ENCODE assay signal across 9 mouse cellular contexts in the genomic region with DNA sequence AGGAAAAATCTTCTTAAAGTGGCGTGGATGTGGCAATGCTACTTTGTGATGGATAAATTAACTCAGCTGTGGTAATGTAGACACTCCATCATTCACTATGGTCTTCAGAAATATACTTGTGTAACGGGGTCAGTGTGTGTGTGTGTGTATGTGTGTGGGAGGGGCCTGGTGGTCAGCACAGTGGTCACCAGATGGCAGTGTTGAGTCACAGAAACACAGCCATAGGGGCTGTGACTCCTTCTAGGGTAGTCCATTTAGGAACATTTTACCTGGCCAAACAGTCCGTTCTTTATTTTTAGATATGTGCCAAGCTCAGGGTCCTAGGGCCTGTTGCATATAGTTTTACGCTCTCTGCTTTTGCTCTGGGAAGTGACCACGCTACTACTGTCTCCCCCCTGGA.
DNase-seq lines count a peak whose midpoint lies in the region; ATAC-seq lines count a peak whose summit lies in the region.
"Had no signal": no experiment of that assay in that cellular context is flagged by ENCODE, and none has a peak within 500 bp of the region (broad histone marks: within the 10 kb centered on the region; RNA-seq: fewer than 3 reads in every experiment).

No protein-coding gene starts in this region.

- H3K4me2 ChIP-seq in hindbrain, embryonic 14.5 days (replicated peaks): no peak overlapping the region
- no peak overlapping the region for H3K4me2 ChIP-seq in hindbrain, embryonic 16.5 days (ENCODE audit: low read length)
- H3K4me2 ChIP-seq: embryonic facial prominence, embryonic 13.5 days had no signal

- no peaks in the 10 kb centered on the region for H3K9me3 ChIP-seq in hindbrain, embryonic 14.5 days (ENCODE audit: control insufficient read depth, low read length)
- H3K9me3 ChIP-seq in hindbrain, embryonic 16.5 days (ENCODE audit: control insufficient read depth, low read length): no peaks in the 10 kb centered on the region
- H3K9me3 ChIP-seq: embryonic facial prominence, embryonic 13.5 days had no signal

- no peak overlapping the region for H3K27ac ChIP-seq in hindbrain, embryonic 14.5 days
- no peak overlapping the region for H3K27ac ChIP-seq in hindbrain, embryonic 16.5 days (ENCODE audit: low read depth, low read length)
- H3K27ac ChIP-seq: embryonic facial prominence, embryonic 13.5 days had no signal

- H3K36me3 ChIP-seq in hindbrain, embryonic 14.5 days (replicated peaks; ENCODE audit: control insufficient read depth, insufficient read depth): no peaks in the 10 kb centered on the region
- H3K36me3 ChIP-seq in hindbrain, embryonic 16.5 days (ENCODE audit: control insufficient read depth, insufficient read depth, low read length): no peaks in the 10 kb centered on the region
- H3K36me3 ChIP-seq: embryonic facial prominence, embryonic 13.5 days had no signal

- no peaks in the 10 kb centered on the region for H3K4me1 ChIP-seq in hindbrain, embryonic 14.5 days (replicated peaks; ENCODE audit: control insufficient read depth, insufficient read depth, low read length)
- H3K4me1 ChIP-seq in hindbrain, embryonic 16.5 days (ENCODE audit: control insufficient read depth, insufficient read depth, low read depth, low read length): no peaks in the 10 kb centered on the region
- H3K4me1 ChIP-seq: embryonic facial prominence, embryonic 13.5 days had no signal

- no peak for ATAC-seq in hindbrain, embryonic 14.5 days (ENCODE audit: low FRiP score)
- no peak; the same call in 1 of the 2 replicates for ATAC-seq in hindbrain, embryonic 16.5 days

- no peaks in the 10 kb centered on the region for H3K27me3 ChIP-seq in hindbrain, embryonic 14.5 days (ENCODE audit: control insufficient read depth, insufficient read depth, low read length)
- no peaks in the 10 kb centered on the region for H3K27me3 ChIP-seq in hindbrain, embryonic 16.5 days (replicated peaks; ENCODE audit: control insufficient read depth, insufficient read depth, low read length)
- H3K27me3 ChIP-seq: embryonic facial prominence, embryonic 13.5 days had no signal

- no peak overlapping the region for H3K9ac ChIP-seq in hindbrain, embryonic 14.5 days
- no peak overlapping the region for H3K9ac ChIP-seq in hindbrain, embryonic 16.5 days (ENCODE audit: low read depth, low read length)
- H3K9ac ChIP-seq: embryonic facial prominence, embryonic 13.5 days had no signal

- intact Hi-C loops in left cerebral cortex, postnatal 14 days (cut with DNase I): no loop called here

- WGBS in hindbrain, embryonic 14.5 days: 74% methylated on average over 5 of the region's 5 CpGs
- WGBS in hindbrain, embryonic 16.5 days: 74% methylated on average over 5 of the region's 5 CpGs

- DNase-seq in hindbrain, embryonic 14.5 days (ENCODE audit: low spot score): peak; percentile 70
- DNase-seq in urinary bladder, postnatal 14 days (ENCODE audit: low spot score): peak; percentile 18
- DNase-seq in urinary bladder, postnatal 4 days (ENCODE audit: low spot score in 2 of 2): no peak
- peak; percentile 23 for DNase-seq in embryo, embryonic 9.5 days (ENCODE audit: extremely low spot score)
- peak; percentile 34 to 41 for DNase-seq in left cerebral cortex, postnatal 14 days (ENCODE audit: low spot score in 2 of 2)
- no peak for DNase-seq in urinary bladder, postnatal 25 days (ENCODE audit: low spot score)
- no peak for DNase-seq in c-Kit-positive CD71-positive TER-119-positive erythroid progenitor cells, embryonic 14.5 days (ENCODE audit: low spot score)

- H3K4me3 ChIP-seq in hindbrain, embryonic 14.5 days (replicated peaks; ENCODE audit: low read length): no peak overlapping the region
- H3K4me3 ChIP-seq in hindbrain, embryonic 16.5 days (ENCODE audit: low read length): no peak overlapping the region
- H3K4me3 ChIP-seq: embryonic facial prominence, embryonic 13.5 days had no signal

Comparison
In these comparisons a context has a peak if more than half of its experiments do, and no peak if none do; other contexts are left out.
1. DNase-seq: peak in hindbrain, embryonic 14.5 days (single experiment), urinary bladder, postnatal 14 days (single experiment), embryo, embryonic 9.5 days (single experiment) and left cerebral cortex, postnatal 14 days (2 of 2); none in urinary bladder, postnatal 4 days (0 of 2), urinary bladder, postnatal 25 days (single experiment) and c-Kit-positive CD71-positive TER-119-positive erythroid progenitor cells, embryonic 14.5 days (single experiment).